Mouse (Mus musculus): ENCODE measurements at regions not wholly inside any gene's neighbourhood (a gene's known extent, or its start where the extent isn't known, plus 50 kb on each side); places are given as distances from the start of the nearest gene placed in this dataset.

GRCm38 (mm10) chr10:125900562-125900961 is 65.4 kb upstream of the Lrig3 start:
- no peaks in the 10 kb centered on the region for H3K4me1 ChIP-seq (replicated peaks; ENCODE audit: control insufficient read depth, insufficient read depth)
- no peaks in the 10 kb centered on the region for H3K36me3 ChIP-seq (ENCODE audit: control insufficient read depth, insufficient read depth, low read length)
- no peaks in the 10 kb centered on the region for H3K9me3 ChIP-seq (ENCODE audit: control insufficient read depth, low read length)
- no peaks in the 10 kb centered on the region for H3K27me3 ChIP-seq (ENCODE audit: control insufficient read depth, insufficient read depth, low read length)
- no peak for TF ChIP-seq CTCF (IDR thresholded peaks at IDR 0.05; ENCODE audit: low read depth)
- TF ChIP-seq EP300 (optimal IDR thresholded peaks at IDR 0.05): no peak
- no peak for DNase-seq (ENCODE audit: low spot score)
- H3K4me3 ChIP-seq (ENCODE audit: low read depth, low read length): no peak overlapping the region
- WGBS: 95% methylated on average over 2 of the region's 2 CpGs
- H3K27ac ChIP-seq (replicated peaks): no peak overlapping the region
- ATAC-seq (ENCODE audit: low FRiP score, low TSS enrichment): no peak
- H3K4me2 ChIP-seq (replicated peaks; ENCODE audit: low read depth): no peak overlapping the region
- H3K9ac ChIP-seq (ENCODE audit: low read length): no peak overlapping the region

GRCm38 (mm10) chr10:125902668-125903067 is 63.3 kb upstream of the Lrig3 start:
- Histone ChIP-seq H3K4me3 (ENCODE audit: low read depth, low read length) (no peak overlapping the region), H3K27me3 (ENCODE audit: control insufficient read depth, insufficient read depth, low read length) (no peaks in the 10 kb centered on the region), H3K4me1 (replicated peaks; ENCODE audit: control insufficient read depth, insufficient read depth) (no peaks in the 10 kb centered on the region), H3K9me3 (ENCODE audit: control insufficient read depth, low read length) (no peaks in the 10 kb centered on the region), H3K27ac (replicated peaks) (no peak overlapping the region), H3K9ac (ENCODE audit: low read length) (no peak overlapping the region), H3K4me2 (replicated peaks; ENCODE audit: low read depth) (no peak overlapping the region), H3K36me3 (ENCODE audit: control insufficient read depth, insufficient read depth, low read length) (no peaks in the 10 kb centered on the region)
- DNase-seq (ENCODE audit: low spot score) (no peak), ATAC-seq (ENCODE audit: low FRiP score, low TSS enrichment) (no peak)
- 74% methylated on average over 5 of the region's 5 CpGs for WGBS
- TF ChIP-seq CTCF (IDR thresholded peaks at IDR 0.05; ENCODE audit: low read depth): no peak
- no peak for TF ChIP-seq EP300 (optimal IDR thresholded peaks at IDR 0.05)

DNA sequence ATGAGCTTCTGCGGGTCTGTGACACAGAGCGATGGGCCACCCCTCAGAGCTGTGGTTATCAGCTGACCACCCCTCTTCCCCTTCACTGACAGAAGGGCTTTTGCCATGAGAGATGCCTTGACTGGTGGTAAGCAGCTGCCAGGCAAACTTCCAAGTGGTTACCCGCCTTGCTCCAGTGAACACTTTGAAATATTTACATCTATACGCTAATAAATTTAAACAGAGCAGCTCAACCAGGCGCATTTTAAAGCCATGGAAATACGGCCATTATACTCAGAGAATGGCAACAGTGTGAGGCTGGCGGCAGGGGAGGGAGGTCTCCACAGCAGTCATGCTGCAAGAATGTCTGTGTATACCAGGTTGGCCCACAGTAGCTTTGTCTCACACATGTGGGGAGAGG is 53.8 kb upstream of the Lrig3 start:
- no peak for TF ChIP-seq CTCF (IDR thresholded peaks at IDR 0.05; ENCODE audit: low read depth)
- no peak for TF ChIP-seq EP300 (optimal IDR thresholded peaks at IDR 0.05)
- Histone ChIP-seq H3K27ac (replicated peaks) (no peak overlapping the region), H3K4me2 (replicated peaks; ENCODE audit: low read depth) (no peak overlapping the region), H3K4me1 (replicated peaks; ENCODE audit: control insufficient read depth, insufficient read depth) (no peaks in the 10 kb centered on the region), H3K36me3 (ENCODE audit: control insufficient read depth, insufficient read depth, low read length) (no peaks in the 10 kb centered on the region), H3K4me3 (ENCODE audit: low read depth, low read length) (no peak overlapping the region), H3K9ac (ENCODE audit: low read length) (no peak overlapping the region), H3K27me3 (ENCODE audit: control insufficient read depth, insufficient read depth, low read length) (no peaks in the 10 kb centered on the region), H3K9me3 (ENCODE audit: control insufficient read depth, low read length) (no peaks in the 10 kb centered on the region)
- ATAC-seq (ENCODE audit: low FRiP score, low TSS enrichment) (no peak), DNase-seq (ENCODE audit: low spot score) (no peak)
- 37% methylated on average over 7 of the region's 7 CpGs for WGBS
